Mouse (Mus musculus): ENCODE data around the gene Gosr2. TPM values are rescaled to one million over a fixed set of nuclear protein-coding genes. Genes with fewer than 3 reads are reported as not detected.
"Not testable (repeated sequence)": the region's sequence is repeated elsewhere in the genome, so short reads cannot be mapped to it uniquely, and the experiment has no call there.

Gene Gosr2
- polyA plus RNA-seq, 1 experiment from 2014 or later = 103 TPM

GRCm38 (mm10) chr11:103686706-103687105 lies 11.0 kb downstream of the Gosr2 start:
- WGBS = 79% methylated on average over 6 of the region's 6 CpGs
- no peak overlapping the region for H3K4me2 ChIP-seq (replicated peaks)
- no peak overlapping the region for H3K27ac ChIP-seq
- no peaks in the 10 kb centered on the region for H3K27me3 ChIP-seq
- H3K4me3 ChIP-seq = no peak overlapping the region
- no peak for ATAC-seq (ENCODE audit: low FRiP score, low read depth)
- H3K36me3 ChIP-seq = peaks cover 74% of the 10 kb centered on the region
- H3K4me1 ChIP-seq = no peaks in the 10 kb centered on the region
- no peak overlapping the region for H3K9ac ChIP-seq
- no peaks in the 10 kb centered on the region for H3K9me3 ChIP-seq

DNA sequence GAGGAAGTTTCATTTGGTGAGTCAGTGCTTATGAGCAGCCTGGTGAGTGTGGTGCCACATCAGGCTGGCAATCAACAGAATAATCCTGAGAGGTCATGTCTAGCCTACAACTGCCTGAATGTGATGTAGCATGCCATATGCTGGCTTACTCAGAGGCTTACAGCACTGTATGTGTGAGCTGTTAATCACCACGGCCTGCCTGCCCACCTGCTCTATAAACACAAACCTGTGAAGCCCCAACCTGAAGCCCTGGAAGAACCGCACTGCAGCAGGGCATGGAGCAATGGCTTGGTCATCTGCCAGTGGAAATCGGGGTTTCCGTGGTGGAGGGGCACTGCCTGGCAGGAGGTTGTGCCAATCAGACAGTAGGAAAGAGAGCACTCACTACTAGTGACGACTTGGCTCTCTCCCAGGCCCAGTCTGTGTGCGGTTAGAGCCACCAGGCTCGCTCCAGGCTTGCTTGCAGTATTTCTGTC lies 12.4 kb downstream of the Gosr2 start:
- Histone ChIP-seq H3K9me3 (no peaks in the 10 kb centered on the region), H3K36me3 (peaks cover 86% of the 10 kb centered on the region), H3K27ac (no peak overlapping the region), H3K27me3 (no peaks in the 10 kb centered on the region), H3K4me2 (replicated peaks) (no peak overlapping the region), H3K4me3 (no peak overlapping the region), H3K9ac (no peak overlapping the region), H3K4me1 (no peaks in the 10 kb centered on the region)
- no peak for ATAC-seq (ENCODE audit: low FRiP score, low read depth)
- 82% methylated on average over 7 of the region's 7 CpGs for WGBS

DNA sequence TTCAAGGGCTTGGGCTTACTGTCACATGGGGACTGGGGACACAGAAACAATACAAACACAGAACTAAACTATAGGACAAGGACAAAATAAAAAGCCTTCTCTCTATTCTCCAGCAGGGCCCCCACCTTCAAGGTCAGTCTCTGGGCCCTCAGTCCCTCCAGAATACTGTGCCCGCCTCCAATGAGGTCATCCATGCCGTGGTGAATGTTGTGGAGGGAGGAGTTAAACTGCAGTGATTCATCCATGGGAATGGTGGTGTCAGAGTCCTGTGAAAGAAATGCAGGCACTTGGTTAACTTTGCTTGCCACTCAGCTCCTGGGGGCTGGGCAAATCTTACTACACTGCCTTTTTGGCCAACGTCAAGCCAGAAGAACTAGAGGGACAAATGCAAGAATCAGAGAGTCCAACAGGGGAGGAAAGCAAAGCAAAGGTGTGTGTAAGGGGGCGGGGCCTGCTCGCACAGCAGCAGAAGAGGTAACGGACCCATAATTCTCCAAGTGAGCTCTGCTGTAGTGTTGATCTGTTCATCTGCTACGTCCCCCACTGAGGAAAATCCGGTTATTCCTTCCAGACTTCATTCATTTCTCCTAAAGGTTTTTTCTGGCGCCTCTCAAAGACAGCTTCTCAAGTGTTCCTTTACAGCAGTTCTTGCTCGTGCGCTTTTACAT lies 13.9 kb downstream of the Gosr2 start:
- no peaks in the 10 kb centered on the region for H3K9me3 ChIP-seq
- no peaks in the 10 kb centered on the region for H3K27me3 ChIP-seq
- H3K4me2 ChIP-seq (replicated peaks) = no peak overlapping the region
- no peaks in the 10 kb centered on the region for H3K4me1 ChIP-seq
- WGBS = 88% methylated on average over 11 of the region's 11 CpGs
- no peak overlapping the region for H3K9ac ChIP-seq
- no peak overlapping the region for H3K4me3 ChIP-seq
- no peak for ATAC-seq (ENCODE audit: low FRiP score, low read depth)
- peaks cover 94% of the 10 kb centered on the region for H3K36me3 ChIP-seq
- no peak overlapping the region for H3K27ac ChIP-seq

- H3K9ac ChIP-seq; H3K27ac ChIP-seq; H3K27me3 ChIP-seq; ATAC-seq (ENCODE audit: low FRiP score, low read depth); H3K9me3 ChIP-seq; H3K4me3 ChIP-seq; H3K4me2 ChIP-seq (replicated peaks); H3K4me1 ChIP-seq: not testable (repeated sequence)
- WGBS = 58% methylated on average over 2 of the region's 2 CpGs
- peaks cover 70% of the 10 kb centered on the region for H3K36me3 ChIP-seq
Observed at GRCm38 (mm10) chr11:103677042-103677441, 20.7 kb downstream of the Gosr2 start.

- Histone ChIP-seq H3K4me3 (no peak overlapping the region), H3K4me1 (no peaks in the 10 kb centered on the region), H3K9me3 (no peaks in the 10 kb centered on the region), H3K36me3 (peaks cover 55% of the 10 kb centered on the region), H3K9ac (no peak overlapping the region), H3K4me2 (replicated peaks) (no peak overlapping the region), H3K27ac (no peak overlapping the region), H3K27me3 (no peaks in the 10 kb centered on the region)
- ATAC-seq (ENCODE audit: low FRiP score, low read depth) = no peak
- WGBS = 35% methylated on average over 3 of the region's 3 CpGs
Observed at GRCm38 (mm10) chr11:103675556-103675955, 22.1 kb downstream of the Gosr2 start.

- H3K4me1 ChIP-seq = peaks cover 23% of the 10 kb centered on the region
- no peak overlapping the region for H3K9ac ChIP-seq
- no peaks in the 10 kb centered on the region for H3K27me3 ChIP-seq
- H3K4me3 ChIP-seq = no peak overlapping the region
- 35% methylated on average over 13 of the region's 13 CpGs for WGBS
- H3K36me3 ChIP-seq = no peaks in the 10 kb centered on the region
- ATAC-seq (ENCODE audit: low FRiP score, low read depth) = no peak
- H3K4me2 ChIP-seq (replicated peaks) = no peak overlapping the region
- no peaks in the 10 kb centered on the region for H3K9me3 ChIP-seq
- no peak overlapping the region for H3K27ac ChIP-seq
Observed at GRCm38 (mm10) chr11:103666907-103667426, 30.7 kb downstream of the Gosr2 start.

DNA sequence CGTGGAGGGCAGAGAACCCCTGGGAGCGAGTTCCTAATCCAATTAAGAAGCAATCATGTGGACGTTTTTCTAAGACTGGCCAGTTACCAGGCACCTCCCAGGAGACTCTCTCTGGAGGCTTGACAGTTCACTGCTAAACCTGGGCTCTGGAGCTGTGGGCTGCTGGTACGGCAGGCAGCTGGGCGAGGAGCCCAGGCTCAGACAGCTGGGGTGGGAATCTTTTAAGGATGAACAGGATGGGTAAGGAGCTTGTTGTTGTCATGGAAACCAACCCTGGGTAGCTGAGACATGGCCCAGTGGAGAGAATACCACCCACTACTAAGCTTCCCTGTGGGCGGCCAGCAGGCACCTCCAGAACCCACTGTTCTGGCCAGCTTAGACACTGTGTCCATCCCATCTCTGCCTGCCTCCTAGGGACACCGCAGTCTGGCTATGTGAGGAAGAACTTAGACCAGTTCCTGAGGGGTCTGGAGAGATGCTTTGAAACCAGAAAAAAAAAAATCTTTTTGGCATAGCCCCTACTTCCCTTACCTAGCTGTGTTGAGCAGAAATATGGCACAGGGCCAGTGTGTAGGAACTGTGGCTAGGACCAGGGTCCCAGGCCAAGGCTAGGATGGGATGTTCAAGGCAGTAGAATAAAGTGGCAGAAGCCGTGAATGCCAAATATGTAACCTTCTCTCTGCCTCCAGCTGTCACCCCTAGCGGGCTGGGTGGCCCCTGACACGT lies 31.4 kb downstream of the Gosr2 start:
- no peaks in the 10 kb centered on the region for H3K36me3 ChIP-seq

DNA sequence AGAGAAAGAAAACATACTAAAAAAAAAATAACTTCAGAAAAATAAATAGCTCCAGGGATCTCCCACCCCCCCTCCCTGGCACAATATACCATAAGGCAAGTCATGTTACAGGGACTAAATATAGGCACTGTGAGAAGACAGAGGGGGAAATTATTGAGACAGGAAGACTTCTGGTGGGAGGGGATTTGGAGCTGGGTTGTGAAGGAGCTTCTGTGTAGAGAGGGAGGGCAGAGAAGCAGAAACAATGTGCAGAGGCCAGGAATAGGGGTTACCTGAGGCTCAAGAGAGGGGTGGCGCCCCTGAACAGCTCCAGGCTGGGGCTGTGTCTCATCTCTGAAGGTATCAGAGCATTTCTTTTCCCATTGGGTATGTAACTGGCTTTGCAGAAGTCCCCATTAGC lies 32.0 kb downstream of the Gosr2 start:
- Histone ChIP-seq H3K4me1 (peaks cover 23% of the 10 kb centered on the region), H3K9me3 (no peaks in the 10 kb centered on the region), H3K27ac (no peak overlapping the region), H3K4me2 (replicated peaks) (no peak overlapping the region), H3K4me3 (no peak overlapping the region), H3K27me3 (no peaks in the 10 kb centered on the region), H3K9ac (no peak overlapping the region), H3K36me3 (no peaks in the 10 kb centered on the region)
- WGBS = 65% methylated on average over 1 of the region's 1 CpGs
- no peak for ATAC-seq (ENCODE audit: low FRiP score, low read depth)

More for the DNA sequence above, 31.4 kb downstream of the Gosr2 start:
- Histone ChIP-seq H3K9ac (no peak overlapping the region), H3K4me1 (peaks cover 23% of the 10 kb centered on the region), H3K4me3 (no peak overlapping the region), H3K4me2 (replicated peaks) (no peak overlapping the region), H3K27ac (no peak overlapping the region), H3K9me3 (no peaks in the 10 kb centered on the region), H3K27me3 (no peaks in the 10 kb centered on the region)
- 34% methylated on average over 10 of the region's 10 CpGs for WGBS
- no peak for ATAC-seq (ENCODE audit: low FRiP score, low read depth)

DNA sequence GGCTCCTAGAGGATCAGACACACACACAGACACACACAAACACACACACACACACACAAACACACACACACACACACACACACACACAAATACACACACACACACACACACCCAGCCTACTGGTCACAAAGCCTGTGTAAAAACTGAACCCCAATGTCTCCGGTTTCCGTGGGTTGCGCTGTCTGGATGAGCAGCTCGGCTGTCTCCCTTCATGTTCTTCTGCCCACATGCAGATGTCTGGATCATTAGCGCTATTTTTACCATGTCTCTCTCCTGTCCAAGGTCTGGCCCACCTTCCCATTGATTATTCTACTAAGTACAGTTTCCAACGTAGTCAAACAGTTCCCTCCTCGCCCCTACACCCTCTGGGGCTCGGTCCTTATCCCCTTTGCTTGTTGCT lies 34.6 kb downstream of the Gosr2 start:
- H3K4me2 ChIP-seq (replicated peaks) = no peak overlapping the region
- H3K27ac ChIP-seq = no peak overlapping the region
- no peak for ATAC-seq (ENCODE audit: low FRiP score, low read depth)
- H3K4me3 ChIP-seq = no peak overlapping the region
- H3K4me1 ChIP-seq = peaks cover 23% of the 10 kb centered on the region
- H3K27me3 ChIP-seq = no peaks in the 10 kb centered on the region
- WGBS = 86% methylated on average over 8 of the region's 8 CpGs
- no peaks in the 10 kb centered on the region for H3K9me3 ChIP-seq
- no peak overlapping the region for H3K9ac ChIP-seq
- H3K36me3 ChIP-seq = no peaks in the 10 kb centered on the region

DNA sequence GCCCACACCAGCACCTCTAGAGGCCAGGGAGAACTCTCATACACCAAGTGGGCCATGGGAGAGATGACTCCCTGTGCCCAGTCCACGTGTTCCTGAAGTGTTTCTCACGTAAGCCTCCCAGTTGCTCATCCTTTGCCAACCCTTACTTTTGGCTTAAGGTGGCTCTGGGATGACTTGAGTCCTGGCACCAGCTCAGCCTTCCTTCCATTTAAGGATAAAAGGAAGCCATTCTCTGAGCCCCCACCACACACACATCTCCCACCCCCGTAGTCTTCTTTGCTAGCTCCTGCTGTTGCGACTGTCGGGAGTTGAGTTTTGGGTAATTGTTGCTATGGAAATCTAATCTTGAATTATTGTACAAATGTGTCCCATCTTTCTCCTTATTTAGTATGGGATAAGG lies 35.2 kb downstream of the Gosr2 start:
- no peak for ATAC-seq (ENCODE audit: low FRiP score, low read depth)
- Histone ChIP-seq H3K4me2 (replicated peaks) (no peak overlapping the region), H3K4me1 (peaks cover 23% of the 10 kb centered on the region), H3K9me3 (no peaks in the 10 kb centered on the region), H3K9ac (no peak overlapping the region), H3K4me3 (no peak overlapping the region), H3K27me3 (0 out of 2 replicates have a peak, but pooled peaks cover 6% of the 10 kb centered on the region), H3K36me3 (no peaks in the 10 kb centered on the region), H3K27ac (no peak overlapping the region)
- 90% methylated on average over 5 of the region's 5 CpGs for WGBS

- H3K9me3 ChIP-seq = no peaks in the 10 kb centered on the region
- no peak overlapping the region for H3K4me2 ChIP-seq (replicated peaks)
- peaks cover 19% of the 10 kb centered on the region for H3K4me1 ChIP-seq
- H3K27ac ChIP-seq = no peak overlapping the region
- no peaks in the 10 kb centered on the region for H3K36me3 ChIP-seq
- no peak overlapping the region for H3K4me3 ChIP-seq
- ATAC-seq (ENCODE audit: low FRiP score, low read depth) = no peak
- 54% methylated on average over 4 of the region's 4 CpGs for WGBS
- no peak overlapping the region for H3K9ac ChIP-seq
- peaks cover 10% of the 10 kb centered on the region; the same call in 1 of the 2 replicates for H3K27me3 ChIP-seq
Observed at GRCm38 (mm10) chr11:103661863-103662262, 35.8 kb downstream of the Gosr2 start.

- no peak overlapping the region for H3K9ac ChIP-seq
- H3K27ac ChIP-seq = no peak overlapping the region
- H3K4me1 ChIP-seq = no peaks in the 10 kb centered on the region
- no peak overlapping the region for H3K4me3 ChIP-seq
- WGBS = 85% methylated on average over 7 of the region's 7 CpGs
- no peak for ATAC-seq (ENCODE audit: low FRiP score, low read depth)
- H3K36me3 ChIP-seq = no peaks in the 10 kb centered on the region
- no peaks in the 10 kb centered on the region for H3K9me3 ChIP-seq
- peaks cover 42% of the 10 kb centered on the region for H3K27me3 ChIP-seq
- no peak overlapping the region for H3K4me2 ChIP-seq (replicated peaks)
Observed at GRCm38 (mm10) chr11:103658189-103658588, 39.5 kb downstream of the Gosr2 start.

Measured in limb, embryonic 13.5 days (tissue).